Mouse (Mus musculus): ENCODE results near the gene Pgs1.

DNA sequence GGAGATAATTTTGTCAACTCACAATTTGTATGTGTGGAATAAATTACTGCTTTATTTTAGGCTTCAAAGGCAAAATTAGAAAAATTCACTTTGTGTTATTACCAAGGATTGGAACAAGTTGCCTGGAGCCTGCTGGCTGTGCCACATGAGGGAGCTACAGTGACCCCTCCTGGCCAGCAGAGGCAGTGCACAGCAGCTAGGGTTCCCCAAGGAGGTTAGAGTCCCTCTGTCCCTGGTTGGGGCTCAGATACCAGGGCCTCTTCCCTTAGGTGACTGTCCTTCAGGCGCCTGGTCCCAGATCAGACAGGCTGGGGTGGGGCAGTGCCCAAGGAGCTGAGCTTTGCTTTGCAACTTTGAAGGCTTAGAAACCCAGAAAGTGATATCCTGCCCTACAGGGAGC lies 35.7 kb downstream of the Pgs1 start:
- no peak for TF ChIP-seq GATA1 (IDR thresholded peaks at IDR 0.05; ENCODE audit: low read length)
- TF ChIP-seq TAL1 (IDR thresholded peaks at IDR 0.05; ENCODE audit: low read length): no peak

Measured in erythroblast, embryonic 14.5 days (primary cell).